Mouse (Mus musculus) erythroid progenitor cell, adult 5-6 weeks (primary cell): ENCODE data around the gene Lcn3. TPM values are rescaled to one million over a fixed set of nuclear protein-coding genes. Genes with fewer than 3 reads are reported as not detected.
"Not testable (repeated sequence)": the region's sequence is repeated elsewhere in the genome, so short reads cannot be mapped to it uniquely, and the experiment has no call there.

ENCODE experiments used
- ATAC-seq: replicated peaks from 2 replicates; pipeline ENCODE4 v1.8.0; 2016; ENCODE audit warnings: moderate number of reproducible peaks, mild to moderate bottlenecking, moderate TSS enrichment, inconsistent platforms; ENCODE audit not compliant: poor library complexity, low FRiP score, severe bottlenecking
- total RNA-seq, 2 experiments: library from RNA; stranded (forward) in 1 of 2; stranded (reverse) in 1 of 2; fragments of 150-400 nt in 1 of 2; fragments of 186-747, 209-891 nt in 1 of 2; gene quantifications; 2 replicates each; pipeline versions ENCODE4 v1.2.3 to v1.2.4; 2015 to 2017; ENCODE audit warnings: low replicate concordance in 2 of 2

Lcn3 gene
- total RNA-seq, 2 experiments from 2014 or later, result not detected

- not testable (repeated sequence) for ATAC-seq
Measured at GRCm38 (mm10) chr2:25815748-25816147, 50.4 kb downstream of the Lcn3 start, which contains the start of gene Glt6d1. TSS of gene Glt6d1 (minus strand) at chr2:25815848.

Other genes with a start within 250 kb of the Lcn3 start
- 6.8 and 10.5 TPM in 2 replicates for gene Traf2, start 218.6 kb upstream of the Lcn3 start, total RNA-seq (2015; ENCODE audit: low replicate concordance)
- gene Traf2, start 218.6 kb upstream of the Lcn3 start, total RNA-seq (2017; ENCODE audit: low replicate concordance), result 5.0 and 17.6 TPM in 2 replicates
- gene Edf1, start 207.7 kb upstream of the Lcn3 start, total RNA-seq (2015; ENCODE audit: low replicate concordance), result 70.3 and 72.1 TPM in 2 replicates
- 58.1 and 65.0 TPM in 2 replicates for gene Edf1, start 207.7 kb upstream of the Lcn3 start, total RNA-seq (2017; ENCODE audit: low replicate concordance)
- 0.72 TPM in 1 of 2 replicates, not detected in the other for gene Mamdc4, start 190.7 kb upstream of the Lcn3 start, total RNA-seq (2015; ENCODE audit: low replicate concordance)
- 2.6 TPM in 1 of 2 replicates, not detected in the other for gene Mamdc4, start 190.7 kb upstream of the Lcn3 start, total RNA-seq (2017; ENCODE audit: low replicate concordance)
- gene Phpt1, start 190.3 kb upstream of the Lcn3 start, total RNA-seq (2015; ENCODE audit: low replicate concordance), result 3.6 TPM in 1 of 2 replicates, not detected in the other
- gene Phpt1, start 190.3 kb upstream of the Lcn3 start, total RNA-seq (2017; ENCODE audit: low replicate concordance), result 1.1 TPM in 1 of 2 replicates, not detected in the other
- gene Ajm1, start 183.8 kb upstream of the Lcn3 start, total RNA-seq (2015; ENCODE audit: low replicate concordance), result 0.36 TPM in 1 of 2 replicates, not detected in the other
- not detected in 2 replicates for gene Ajm1, start 183.8 kb upstream of the Lcn3 start, total RNA-seq (2017; ENCODE audit: low replicate concordance)
- gene Rabl6, start 157.0 kb upstream of the Lcn3 start, total RNA-seq (2015; ENCODE audit: low replicate concordance), result 6.5 and 23.1 TPM in 2 replicates
- gene Rabl6, start 157.0 kb upstream of the Lcn3 start, total RNA-seq (2017; ENCODE audit: low replicate concordance), result 9.3 and 20.5 TPM in 2 replicates
- not detected in 2 replicates for gene Ccdc183, start 147.9 kb upstream of the Lcn3 start, total RNA-seq (2015; ENCODE audit: low replicate concordance)
- not detected in 2 replicates for gene Ccdc183, start 147.9 kb upstream of the Lcn3 start, total RNA-seq (2017; ENCODE audit: low replicate concordance)
- 26.3 TPM in 1 of 2 replicates, not detected in the other for gene Tmem141, start 143.6 kb upstream of the Lcn3 start, total RNA-seq (2015; ENCODE audit: low replicate concordance)
- 5.5 TPM in 1 of 2 replicates, not detected in the other for gene Tmem141, start 143.6 kb upstream of the Lcn3 start, total RNA-seq (2017; ENCODE audit: low replicate concordance)
- 85.1 and 103 TPM in 2 replicates for gene Fcna, start 137.5 kb upstream of the Lcn3 start, total RNA-seq (2015; ENCODE audit: low replicate concordance)
- 28.7 and 55.7 TPM in 2 replicates for gene Fcna, start 137.5 kb upstream of the Lcn3 start, total RNA-seq (2017; ENCODE audit: low replicate concordance)
- gene Lcn8, start 112.4 kb upstream of the Lcn3 start, total RNA-seq (2015; ENCODE audit: low replicate concordance), result not detected in 2 replicates
- not detected in 2 replicates for gene Lcn8, start 112.4 kb upstream of the Lcn3 start, total RNA-seq (2017; ENCODE audit: low replicate concordance)
- not detected in 2 replicates for gene Lcn5, start 107.6 kb upstream of the Lcn3 start, total RNA-seq (2015; ENCODE audit: low replicate concordance)
- gene Lcn5, start 107.6 kb upstream of the Lcn3 start, total RNA-seq (2017; ENCODE audit: low replicate concordance), result not detected in 2 replicates
- gene Lcn6, start 88.8 kb upstream of the Lcn3 start, total RNA-seq (2015; ENCODE audit: low replicate concordance), result not detected in 2 replicates
- gene Lcn6, start 88.8 kb upstream of the Lcn3 start, total RNA-seq (2017; ENCODE audit: low replicate concordance), result not detected in 2 replicates
- not detected in 2 replicates for gene Lcn10, start 82.8 kb upstream of the Lcn3 start, total RNA-seq (2015; ENCODE audit: low replicate concordance)
- not detected in 2 replicates for gene Lcn10, start 82.8 kb upstream of the Lcn3 start, total RNA-seq (2017; ENCODE audit: low replicate concordance)
- gene Obp2a, start 65.5 kb upstream of the Lcn3 start, total RNA-seq (2015; ENCODE audit: low replicate concordance), result not detected in 2 replicates
- gene Obp2a, start 65.5 kb upstream of the Lcn3 start, total RNA-seq (2017; ENCODE audit: low replicate concordance), result not detected in 2 replicates
- gene Bmyc, start 58.8 kb upstream of the Lcn3 start, total RNA-seq (2015; ENCODE audit: low replicate concordance), result 2.5 and 3.2 TPM in 2 replicates
- gene Bmyc, start 58.8 kb upstream of the Lcn3 start, total RNA-seq (2017; ENCODE audit: low replicate concordance), result not detected in 2 replicates
- gene Obp2b, start 28.6 kb upstream of the Lcn3 start, total RNA-seq (2015; ENCODE audit: low replicate concordance), result not detected in 2 replicates
- not detected in 2 replicates for gene Obp2b, start 28.6 kb upstream of the Lcn3 start, total RNA-seq (2017; ENCODE audit: low replicate concordance)
- not detected in 2 replicates for gene Lcn11, start 11.4 kb downstream of the Lcn3 start, total RNA-seq (2015; ENCODE audit: low replicate concordance)
- gene Lcn11, start 11.4 kb downstream of the Lcn3 start, total RNA-seq (2017; ENCODE audit: low replicate concordance), result not detected in 2 replicates
- gene Gm13539, start 16.7 kb downstream of the Lcn3 start, total RNA-seq (2015; ENCODE audit: low replicate concordance), result not detected in 2 replicates
- gene Gm13539, start 16.7 kb downstream of the Lcn3 start, total RNA-seq (2017; ENCODE audit: low replicate concordance), result not detected in 2 replicates
- gene Glt6d1, start 50.3 kb downstream of the Lcn3 start, total RNA-seq (2015; ENCODE audit: low replicate concordance), result not detected in 2 replicates
- not detected in 2 replicates for gene Glt6d1, start 50.3 kb downstream of the Lcn3 start, total RNA-seq (2017; ENCODE audit: low replicate concordance)
- gene Lcn9, start 57.6 kb downstream of the Lcn3 start, total RNA-seq (2015; ENCODE audit: low replicate concordance), result not detected in 2 replicates
- gene Lcn9, start 57.6 kb downstream of the Lcn3 start, total RNA-seq (2017; ENCODE audit: low replicate concordance), result not detected in 2 replicates
- not detected in 2 replicates for gene Sohlh1, start 81.7 kb downstream of the Lcn3 start, total RNA-seq (2015; ENCODE audit: low replicate concordance)
- not detected in 2 replicates for gene Sohlh1, start 81.7 kb downstream of the Lcn3 start, total RNA-seq (2017; ENCODE audit: low replicate concordance)
- not detected in 2 replicates for gene Kcnt1, start 98.2 kb downstream of the Lcn3 start, total RNA-seq (2015; ENCODE audit: low replicate concordance)
- not detected in 2 replicates for gene Kcnt1, start 98.2 kb downstream of the Lcn3 start, total RNA-seq (2017; ENCODE audit: low replicate concordance)
- 18.9 and 31.4 TPM in 2 replicates for gene Camsap1, start 217.7 kb downstream of the Lcn3 start, total RNA-seq (2015; ENCODE audit: low replicate concordance)
- 67.6 and 93.3 TPM in 2 replicates for gene Camsap1, start 217.7 kb downstream of the Lcn3 start, total RNA-seq (2017; ENCODE audit: low replicate concordance)